Mouse (Mus musculus) neural tube, embryonic 15.5 days (tissue): Measurements from ENCODE around the gene Smarcd3. TPM values are rescaled to one million over a fixed set of nuclear protein-coding genes. Genes with fewer than 3 reads are reported as not detected.
A peak's percentile ranks its signal among the peaks of the same experiment; 100 is the strongest.

Source experiments
- ATAC-seq: fragments of 200-750 bp; cut with Nextera tagmentation; 2 replicates; pipeline ENCODE4 v1.8.0; 2017; ENCODE audit warnings: mild to moderate bottlenecking, moderate TSS enrichment, moderate library complexity; ENCODE audit not compliant: low FRiP score
- H3K27ac ChIP-seq: fragments of 300-500 bp; sonication (generic); replicated peaks from 2 replicates; pipeline ENCODE4 v1.5.1; 2015; ENCODE audit warnings: mild to moderate bottlenecking, inconsistent platforms
- H3K27me3 ChIP-seq: fragments of 300-500 bp; sonication (generic); replicated peaks from 2 replicates; pipeline ENCODE4 v1.6.1; 2015; ENCODE audit warnings: inconsistent platforms
- H3K36me3 ChIP-seq: fragments of 300-500 bp; sonication (generic); 2 replicates; pipeline ENCODE4 v1.6.1; 2015; ENCODE audit warnings: inconsistent platforms
- H3K4me1 ChIP-seq: fragments of 300-500 bp; sonication (generic); 2 replicates; pipeline ENCODE4 v1.6.1; 2015; ENCODE audit warnings: inconsistent platforms
- H3K4me2 ChIP-seq: fragments of 300-500 bp; sonication (generic); 2 replicates; pipeline ENCODE4 v1.6.1; 2015; ENCODE audit warnings: inconsistent platforms, mild to moderate bottlenecking, moderate library complexity
- H3K4me3 ChIP-seq: fragments of 300-500 bp; sonication (generic); replicated peaks from 2 replicates; pipeline ENCODE4 v1.5.1; 2015; ENCODE audit warnings: mild to moderate bottlenecking, inconsistent platforms
- H3K9ac ChIP-seq: fragments of 300-500 bp; sonication (generic); replicated peaks from 2 replicates; pipeline ENCODE4 v1.6.1; 2015; ENCODE audit warnings: mild to moderate bottlenecking, inconsistent platforms
- H3K9me3 ChIP-seq: fragments of 300-500 bp; sonication (generic); replicated peaks from 2 replicates; pipeline ENCODE4 v1.6.1; 2016; ENCODE audit warnings: inconsistent platforms
- WGBS: fragments of 180-500 bp; shearing (Covaris S2); methylation state at CpG from one replicate; pipeline ENCODE4 v1.1.7; 2015; ENCODE audit warnings: mixed read lengths; 5-methylcytosine and 5-hydroxymethylcytosine counted together
- polyA plus RNA-seq: library from polyadenylated mRNA; unstranded; fragments of >200 nt; fragmentation: Nextera tagmentation; extraction: Ambion mirVana; gene quantifications from 2 replicates; pipeline ENCODE4 v1.2.1, GENCODE M21; 2015

Smarcd3 gene
- polyA plus RNA-seq, 1 experiment from 2014 or later = 135 TPM

GRCm38 (mm10) chr5:24618921-24619320 is 5.3 kb downstream of the Smarcd3 start:
- no peaks in the 10 kb centered on the region for H3K36me3 ChIP-seq
- H3K9me3 ChIP-seq = no peaks in the 10 kb centered on the region
- H3K27ac ChIP-seq = no peak overlapping the region
- H3K27me3 ChIP-seq = no peaks in the 10 kb centered on the region
- peaks cover 38% of the 10 kb centered on the region for H3K4me1 ChIP-seq
- 84% methylated on average over 3 of the region's 3 CpGs for WGBS
- H3K4me2 ChIP-seq = no peak overlapping the region
- ATAC-seq = no peak
- no peak overlapping the region for H3K4me3 ChIP-seq
- H3K9ac ChIP-seq = no peak overlapping the region

GRCm38 (mm10) chr5:24615097-24615496 is 9.1 kb downstream of the Smarcd3 start:
- Histone ChIP-seq H3K36me3 (no peaks in the 10 kb centered on the region), H3K9ac (no peak overlapping the region), H3K9me3 (no peaks in the 10 kb centered on the region), H3K4me3 (no peak overlapping the region), H3K4me1 (peaks cover 20% of the 10 kb centered on the region), H3K4me2 (no peak overlapping the region), H3K27ac (no peak overlapping the region), H3K27me3 (no peaks in the 10 kb centered on the region)
- ATAC-seq = peak; percentile 46; the same call in 1 of the 2 replicates
- 47% methylated on average over 6 of the region's 6 CpGs for WGBS

- Histone ChIP-seq H3K9me3 (no peaks in the 10 kb centered on the region), H3K4me3 (no peak overlapping the region), H3K9ac (no peak overlapping the region), H3K27me3 (no peaks in the 10 kb centered on the region), H3K4me1 (peaks cover 29% of the 10 kb centered on the region), H3K27ac (no peak overlapping the region), H3K4me2 (no peak overlapping the region), H3K36me3 (no peaks in the 10 kb centered on the region)
- 67% methylated on average over 5 of the region's 5 CpGs for WGBS
- ATAC-seq = peak; percentile 16; the same call in 1 of the 2 replicates
Measured at GRCm38 (mm10) chr5:24612302-24612649, 11.9 kb downstream of the Smarcd3 start.

GRCm38 (mm10) chr5:24611366-24612301 is 12.6 kb downstream of the Smarcd3 start:
- WGBS = 29% methylated on average over 7 of the region's 7 CpGs
- Histone ChIP-seq H3K9ac (no peak overlapping the region), H3K36me3 (no peaks in the 10 kb centered on the region), H3K27me3 (no peaks in the 10 kb centered on the region), H3K4me1 (peaks cover 36% of the 10 kb centered on the region), H3K4me2 (no peak overlapping the region), H3K9me3 (no peaks in the 10 kb centered on the region), H3K4me3 (no peak overlapping the region), H3K27ac (peak overlapping the region; percentile 42; the same call in 1 of the 2 replicates)
- peak; percentile 51 for ATAC-seq

- no peaks in the 10 kb centered on the region for H3K27me3 ChIP-seq
- H3K4me2 ChIP-seq = no peak overlapping the region
- H3K9me3 ChIP-seq = no peaks in the 10 kb centered on the region
- peaks cover 52% of the 10 kb centered on the region for H3K4me1 ChIP-seq
- no peak overlapping the region for H3K4me3 ChIP-seq
- 59% methylated on average over 5 of the region's 5 CpGs for WGBS
- no peak overlapping the region for H3K27ac ChIP-seq
- no peak for ATAC-seq
- no peaks in the 10 kb centered on the region for H3K36me3 ChIP-seq
- H3K9ac ChIP-seq = no peak overlapping the region
Measured at GRCm38 (mm10) chr5:24609388-24609787, 14.8 kb downstream of the Smarcd3 start.

- peak overlapping the region; percentile 82 for H3K9ac ChIP-seq
- H3K9me3 ChIP-seq = no peaks in the 10 kb centered on the region
- peak overlapping the region; percentile 88 for H3K4me2 ChIP-seq
- H3K4me3 ChIP-seq = peak overlapping the region; percentile 62
- H3K4me1 ChIP-seq = peaks cover 69% of the 10 kb centered on the region
- no peaks in the 10 kb centered on the region for H3K27me3 ChIP-seq
- no peaks in the 10 kb centered on the region for H3K36me3 ChIP-seq
- no peak for ATAC-seq
- peak overlapping the region; percentile 98 for H3K27ac ChIP-seq
- WGBS = 9% methylated on average over 14 of the region's 14 CpGs
Measured at GRCm38 (mm10) chr5:24605980-24606665, 18.1 kb downstream of the Smarcd3 start.

- Histone ChIP-seq H3K27me3 (no peaks in the 10 kb centered on the region), H3K4me3 (peak overlapping the region; percentile 62), H3K4me2 (peak overlapping the region; percentile 88), H3K9ac (peak overlapping the region; percentile 82), H3K27ac (peak overlapping the region; percentile 98), H3K4me1 (peaks cover 73% of the 10 kb centered on the region), H3K9me3 (no peaks in the 10 kb centered on the region), H3K36me3 (no peaks in the 10 kb centered on the region)
- WGBS = 2% methylated on average over 6 of the region's 6 CpGs
- no peak for ATAC-seq
Measured at GRCm38 (mm10) chr5:24605321-24605979, 18.8 kb downstream of the Smarcd3 start.

- Histone ChIP-seq H3K4me1 (peaks cover 79% of the 10 kb centered on the region), H3K4me2 (peak overlapping the region; percentile 88), H3K27me3 (no peaks in the 10 kb centered on the region), H3K36me3 (no peaks in the 10 kb centered on the region), H3K9me3 (no peaks in the 10 kb centered on the region), H3K9ac (peak overlapping the region; percentile 82), H3K4me3 (peak overlapping the region; percentile 62), H3K27ac (peak overlapping the region; percentile 98)
- under 1% methylated on average over 44 of the region's 46 CpGs for WGBS
- peak; percentile 76 for ATAC-seq
Measured at GRCm38 (mm10) chr5:24604656-24605100, 19.5 kb downstream of the Smarcd3 start.

- H3K4me3 ChIP-seq = peak overlapping the region; percentile 62
- no peaks in the 10 kb centered on the region for H3K27me3 ChIP-seq
- H3K9me3 ChIP-seq = no peaks in the 10 kb centered on the region
- no peaks in the 10 kb centered on the region for H3K36me3 ChIP-seq
- WGBS = 15% methylated on average over 12 of the region's 12 CpGs
- peak overlapping the region; percentile 98 for H3K27ac ChIP-seq
- peak overlapping the region; percentile 82 for H3K9ac ChIP-seq
- peak overlapping the region; percentile 88 for H3K4me2 ChIP-seq
- peaks cover 84% of the 10 kb centered on the region for H3K4me1 ChIP-seq
- 0 out of 2 replicates have a peak, but pooled peaks have one; percentile 0 for ATAC-seq
Measured at GRCm38 (mm10) chr5:24604080-24604655, 20.0 kb downstream of the Smarcd3 start.

- H3K9ac ChIP-seq = peak overlapping the region; percentile 82
Measured at GRCm38 (mm10) chr5:24603431-24604010, 20.7 kb downstream of the Smarcd3 start.

More at GRCm38 (mm10) chr5:24603431-24604010, 20.7 kb downstream of the Smarcd3 start:
- H3K9me3 ChIP-seq = no peaks in the 10 kb centered on the region
- peak overlapping the region; percentile 98 for H3K27ac ChIP-seq
- H3K4me3 ChIP-seq = peak overlapping the region; percentile 48
- ATAC-seq = no peak
- no peaks in the 10 kb centered on the region for H3K27me3 ChIP-seq
- 53% methylated on average over 8 of the region's 8 CpGs for WGBS
- H3K36me3 ChIP-seq = no peaks in the 10 kb centered on the region
- peaks cover 90% of the 10 kb centered on the region for H3K4me1 ChIP-seq
- peak overlapping the region; percentile 88 for H3K4me2 ChIP-seq
